Mouse (Mus musculus) layer of hippocampus, postnatal 25 days (tissue): ENCODE measurements around the gene Alk. TPM values are rescaled to one million over a fixed set of nuclear protein-coding genes. Genes with fewer than 3 reads are reported as not detected.
A peak's percentile ranks its signal among the peaks of the same experiment; 100 is the strongest.

ENCODE experiments used
- DNase-seq, 2 experiments: peaks; one replicate each; pipeline ENCODE4 v3.0.0; 2022; ENCODE audit warnings: mixed read lengths in 2 of 2, low spot score in 1 of 2; ENCODE audit errors: extremely low spot score in 1 of 2
- total RNA-seq, 2 experiments: library from RNA; stranded (reverse); gene quantifications; 2 replicates each; pipeline ENCODE4 v1.2.3; 2021

The Alk gene
- total RNA-seq, 2 experiments from 2014 or later, result 5.8 to 6.1 TPM

GRCm38 (mm10) chr17:72275391-72275904 lies 329.0 kb downstream of the Alk start:
- no peak for DNase-seq

- DNase-seq, result no peak
These were observed 330.2 kb downstream of the Alk start for GRCm38 (mm10) chr17:72274205-72274604.

- DNase-seq, result no peak
These were observed 332.8 kb downstream of the Alk start for GRCm38 (mm10) chr17:72271640-72272039.

GRCm38 (mm10) chr17:72268529-72268928 lies 335.9 kb downstream of the Alk start:
- no peak for DNase-seq

GRCm38 (mm10) chr17:72265171-72266022 lies 339.0 kb downstream of the Alk start:
- DNase-seq, result peak in 1 of 2 experiments; percentile 23

GRCm38 (mm10) chr17:72253411-72253810 lies 351.0 kb downstream of the Alk start:
- DNase-seq, result no peak

- DNase-seq, result no peak
These were observed 352.9 kb downstream of the Alk start for GRCm38 (mm10) chr17:72251554-72251953.

- no peak for DNase-seq
These were observed 353.7 kb downstream of the Alk start for GRCm38 (mm10) chr17:72250482-72251405.

- peak in 1 of 2 experiments; percentile 59 for DNase-seq
These were observed 362.4 kb downstream of the Alk start for GRCm38 (mm10) chr17:72242036-72242435.

- DNase-seq, result peak in 1 of 2 experiments; percentile 14
These were observed 367.1 kb downstream of the Alk start for GRCm38 (mm10) chr17:72237315-72237714.

GRCm38 (mm10) chr17:72230891-72231290 lies 373.5 kb downstream of the Alk start:
- DNase-seq, result no peak

- DNase-seq, result no peak
These were observed 385.6 kb downstream of the Alk start for GRCm38 (mm10) chr17:72218816-72219215.

- no peak for DNase-seq
These were observed 406.9 kb downstream of the Alk start for GRCm38 (mm10) chr17:72197576-72197975.

- DNase-seq, result no peak
These were observed 409.3 kb downstream of the Alk start for GRCm38 (mm10) chr17:72194976-72195650.

GRCm38 (mm10) chr17:72190536-72190935 lies 413.9 kb downstream of the Alk start:
- no peak for DNase-seq

GRCm38 (mm10) chr17:72187026-72187425 lies 417.4 kb downstream of the Alk start:
- no peak for DNase-seq

- no peak for DNase-seq
These were observed 422.0 kb downstream of the Alk start for GRCm38 (mm10) chr17:72182414-72182813.

GRCm38 (mm10) chr17:72180200-72180599 lies 424.2 kb downstream of the Alk start:
- DNase-seq, result no peak

- no peak for DNase-seq
These were observed 424.7 kb downstream of the Alk start for GRCm38 (mm10) chr17:72179722-72180140.

- peak in 1 of 2 experiments; percentile 16 for DNase-seq
These were observed 430.6 kb downstream of the Alk start for GRCm38 (mm10) chr17:72173778-72174177.
